Mouse (Mus musculus) cortical plate, adult 2 months (tissue): ENCODE measurements around the gene Cdpf1.

Source experiments
- CTCF ChIP-seq: fragments of 200-500 bp; IDR thresholded peaks from 2 replicates; pipeline ENCODE4 v1.5.1; 2011; ENCODE audit warnings: mild to moderate bottlenecking, control low read depth, low read length; ENCODE audit not compliant: insufficient read depth; ENCODE audit errors: extremely low read depth
- POLR2A ChIP-seq: fragments of 200-500 bp; IDR thresholded peaks from 2 replicates; pipeline ENCODE4 v1.6.1; 2011; ENCODE audit warnings: mild to moderate bottlenecking, low read length, control low read depth; ENCODE audit not compliant: insufficient read depth; ENCODE audit errors: extremely low read depth

- TF ChIP-seq POLR2A (no peak), CTCF (no peak)
Measured at GRCm38 (mm10) chr15:85832599-85832998, 21.1 kb upstream of the Cdpf1 start.
